ENCODE assay signal across 8 mouse cellular contexts in the genomic region with DNA sequence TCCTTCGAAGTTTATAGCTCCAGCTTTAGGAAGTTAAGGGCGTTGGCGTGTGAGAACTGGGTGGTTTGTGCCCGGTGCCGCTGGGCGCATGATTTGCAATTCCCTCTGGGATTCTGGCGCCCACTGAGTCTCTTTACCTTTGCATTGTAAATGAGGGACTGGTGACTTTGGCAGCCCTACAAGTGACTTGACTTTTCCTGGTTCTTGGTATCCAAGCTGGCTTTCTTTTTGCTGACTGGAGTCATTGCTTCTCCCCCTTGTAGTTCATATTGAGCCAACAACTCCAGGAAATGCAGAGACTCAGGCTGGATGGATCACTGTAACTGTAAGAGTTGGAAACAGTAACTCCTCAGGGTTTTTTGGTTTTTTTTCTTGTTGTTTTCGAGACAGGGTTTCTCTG. TPM values are rescaled to one million over a fixed set of nuclear protein-coding genes. Genes with fewer than 3 reads are reported as not detected.
DNase-seq lines count a peak whose midpoint lies in the region; ATAC-seq lines count a peak whose summit lies in the region.

No protein-coding gene starts in this region.

- no peak for ATAC-seq in heart, embryonic 12.5 days (ENCODE audit: insufficient number of reproducible peaks, low FRiP score)
- no peak for ATAC-seq in neural tube, embryonic 13.5 days (ENCODE audit: low read depth)

- H3K27ac ChIP-seq in heart, embryonic 12.5 days (ENCODE audit: poor library complexity, severe bottlenecking) = peak overlapping the region; percentile 99
- H3K27ac ChIP-seq in neural tube, embryonic 13.5 days (replicated peaks) = peak overlapping the region; percentile 99

- H3K9me3 ChIP-seq in heart, embryonic 12.5 days (replicated peaks) = no peaks in the 10 kb centered on the region
- no peaks in the 10 kb centered on the region for H3K9me3 ChIP-seq in neural tube, embryonic 13.5 days

- 7% methylated on average over 8 of the region's 8 CpGs for WGBS in heart, embryonic 12.5 days
- WGBS in neural tube, embryonic 13.5 days = 7% methylated on average over 8 of the region's 8 CpGs

- DNase-seq in heart, adult 18-20 months = peak; percentile 44 to 49
- no peak for DNase-seq in heart, postnatal 25 days (ENCODE audit: low spot score)
- DNase-seq in R1 (ENCODE audit: low read depth, low spot score) = peak; percentile 70
- DNase-seq in kidney, postnatal 25 days = peak; percentile 60 to 68
- no peak for DNase-seq in urinary bladder, postnatal 36 days (ENCODE audit: low spot score in 2 of 2)
- no peak for DNase-seq in adrenal gland, postnatal 14 days

- H3K36me3 ChIP-seq in heart, embryonic 12.5 days = 0 out of 2 replicates have a peak, but pooled peaks cover 3% of the 10 kb centered on the region
- no peaks in the 10 kb centered on the region for H3K36me3 ChIP-seq in neural tube, embryonic 13.5 days

- H3K9ac ChIP-seq in heart, embryonic 12.5 days = peak overlapping the region; percentile 98
- H3K9ac ChIP-seq in neural tube, embryonic 13.5 days = peak overlapping the region; percentile 97

- peaks cover 50% of the 10 kb centered on the region for H3K4me1 ChIP-seq in heart, embryonic 12.5 days (replicated peaks)
- H3K4me1 ChIP-seq in neural tube, embryonic 13.5 days (replicated peaks) = peaks cover 59% of the 10 kb centered on the region

- peak overlapping the region; percentile 97 for H3K4me3 ChIP-seq in heart, embryonic 12.5 days
- H3K4me3 ChIP-seq in neural tube, embryonic 13.5 days = peak overlapping the region; percentile 93

- no peaks in the 10 kb centered on the region for H3K27me3 ChIP-seq in heart, embryonic 12.5 days (replicated peaks)
- H3K27me3 ChIP-seq in neural tube, embryonic 13.5 days = no peaks in the 10 kb centered on the region

- intact Hi-C loops in heart, postnatal 25 days (cut with DNase I) = loop anchor here (5.0 kb wide), 2 partner anchors 61 to 121 kb away; no protein-coding TSS in a partner anchor

- peak overlapping the region; percentile 81 for H3K4me2 ChIP-seq in heart, embryonic 12.5 days
- peak overlapping the region; percentile 79 for H3K4me2 ChIP-seq in neural tube, embryonic 13.5 days

RNA-seq across cellular contexts. Expression of gene Cnn3, which starts 1.9 kb away (rescaled TPM):
- total RNA-seq in heart, adult 18-20 months (2021) = 10 to 100 TPM; 37.4 to 41.5 TPM
- 10 to 100 TPM; 41.8 to 48.6 TPM for total RNA-seq in heart, postnatal 25 days (2021)
- 455 and 460 TPM in 2 replicates for polyA plus RNA-seq in heart, embryonic 12.5 days (2016; fragmentation: Nextera tagmentation; extraction: Ambion mirVana)
- 643 and 747 TPM in 2 replicates for polyA plus RNA-seq in neural tube, embryonic 13.5 days (2015; fragmentation: Nextera tagmentation; extraction: Ambion mirVana)
- 267 and 270 TPM in 2 replicates for total RNA-seq in adrenal gland, postnatal 14 days (2021)

Comparison
In these comparisons a context has a peak if more than half of its experiments do, and no peak if none do; other contexts are left out.
1. DNase-seq: peak in heart, adult 18-20 months (2 of 2), R1 (single experiment) and kidney, postnatal 25 days (2 of 2); none in heart, postnatal 25 days (single experiment), urinary bladder, postnatal 36 days (0 of 2) and adrenal gland, postnatal 14 days (single experiment).